Mouse (Mus musculus) megakaryocyte, embryonic 14.5 days (primary cell): Measurements from ENCODE around the gene B4galt7. TPM values are rescaled to one million over a fixed set of nuclear protein-coding genes. Genes with fewer than 3 reads are reported as not detected.
"Not testable (repeated sequence)": the region's sequence is repeated elsewhere in the genome, so short reads cannot be mapped to it uniquely, and the experiment has no call there.

Source experiments
- H3K27me3 ChIP-seq: replicated peaks from 2 replicates; pipeline ENCODE3; 2012; ENCODE audit warnings: inconsistent platforms
- H3K36me3 ChIP-seq: replicated peaks from 2 replicates; pipeline ENCODE3; 2012; ENCODE audit warnings: low read length, inconsistent platforms, mixed read lengths
- H3K4me1 ChIP-seq: 2 replicates; pipeline ENCODE4 v1.6.1; 2012; ENCODE audit warnings: inconsistent platforms
- H3K4me3 ChIP-seq: replicated peaks from 2 replicates; pipeline ENCODE3; 2012; ENCODE audit warnings: moderate library complexity, mild to moderate bottlenecking, inconsistent platforms
- H3K9me3 ChIP-seq: 2 replicates; pipeline ENCODE4 v1.6.1; 2012; ENCODE audit warnings: inconsistent platforms
- FLI1 ChIP-seq: IDR thresholded peaks from 2 replicates; pipeline ENCODE4 v1.6.1; 2012; ENCODE audit warnings: low read length, inconsistent platforms, mixed read lengths
- GATA1 ChIP-seq: IDR thresholded peaks from 3 replicates; pipeline ENCODE4 v1.6.1; 2012; ENCODE audit warnings: mixed read lengths, low read length, inconsistent platforms, borderline replicate concordance
- polyA plus RNA-seq: library from polyadenylated mRNA; stranded (reverse); fragments of >175 nt; gene quantifications from 2 replicates; pipeline ENCODE4 v1.2.3, GENCODE M21; 2012; ENCODE audit warnings: low replicate concordance; ENCODE audit not compliant: insufficient read depth

The B4galt7 gene
- polyA plus RNA-seq, 1 experiment = 13.8 TPM

DNA sequence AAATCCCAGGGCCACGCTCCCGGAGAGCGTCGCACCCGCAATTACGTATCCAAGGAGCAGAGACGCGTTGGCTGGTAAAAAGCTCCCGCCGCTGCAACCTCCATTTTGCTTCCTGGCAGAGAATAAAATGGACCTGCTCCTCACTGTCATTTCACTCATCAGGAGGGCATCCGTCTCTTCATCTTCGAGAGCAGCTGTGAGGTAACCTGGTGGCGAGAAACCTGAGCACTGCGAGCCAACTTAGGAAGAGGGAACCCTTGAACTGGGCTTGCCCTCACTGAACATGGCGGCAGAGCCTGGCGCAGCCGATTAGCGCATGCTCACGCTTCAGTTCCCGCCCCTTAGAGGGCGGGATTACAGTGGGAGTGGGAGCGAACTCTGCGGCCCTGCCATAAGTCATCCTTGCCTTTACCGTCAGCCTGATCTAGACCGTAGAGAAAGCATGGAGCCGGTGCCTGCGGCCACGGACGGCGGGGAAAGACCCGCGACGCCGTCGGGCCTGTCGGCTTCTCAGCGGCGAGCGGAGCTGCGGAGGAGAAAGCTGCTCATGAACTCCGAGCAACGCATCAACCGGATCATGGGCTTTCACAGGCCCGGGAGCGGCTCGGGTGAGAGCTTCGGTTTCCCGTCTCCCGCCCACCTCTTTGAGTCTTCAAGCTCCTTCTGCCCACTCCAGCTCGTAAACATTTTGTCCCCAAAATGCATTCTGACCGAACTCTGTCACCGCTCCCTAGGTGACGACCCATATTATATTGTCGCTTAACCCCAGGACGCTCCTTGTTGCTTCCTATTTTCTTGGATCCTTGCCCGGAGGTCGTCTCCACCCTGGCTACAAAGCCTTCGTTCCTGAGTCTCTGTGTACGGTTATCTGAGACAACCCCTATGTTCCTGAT lies 23.2 kb downstream of the B4galt7 start, which contains the start of gene Caml:
TSS of gene Caml (plus strand) at position 357 of the 893 bp plus-strand sequence.
- Histone ChIP-seq H3K4me1 (peaks cover 61% of the 10 kb centered on the region), H3K27me3 (no peaks in the 10 kb centered on the region), H3K4me3 (peak within 1 kb of the TSS; percentile 94), H3K36me3 (peaks cover 36% of the 10 kb centered on the region), H3K9me3 (no peaks in the 10 kb centered on the region)
- TF ChIP-seq FLI1 (no peak), GATA1 (no peak)

GRCm38 (mm10) chr13:55634639-55635127 lies 35.0 kb downstream of the B4galt7 start, which contains the start of gene Ddx46:
Ddx46 (plus strand) TSS chr13:55635027.
- no peak for TF ChIP-seq GATA1
- TF ChIP-seq FLI1 = peak; percentile 88; the same call in 1 of the 2 replicates
- peaks cover 58% of the 10 kb centered on the region for H3K36me3 ChIP-seq

DNA sequence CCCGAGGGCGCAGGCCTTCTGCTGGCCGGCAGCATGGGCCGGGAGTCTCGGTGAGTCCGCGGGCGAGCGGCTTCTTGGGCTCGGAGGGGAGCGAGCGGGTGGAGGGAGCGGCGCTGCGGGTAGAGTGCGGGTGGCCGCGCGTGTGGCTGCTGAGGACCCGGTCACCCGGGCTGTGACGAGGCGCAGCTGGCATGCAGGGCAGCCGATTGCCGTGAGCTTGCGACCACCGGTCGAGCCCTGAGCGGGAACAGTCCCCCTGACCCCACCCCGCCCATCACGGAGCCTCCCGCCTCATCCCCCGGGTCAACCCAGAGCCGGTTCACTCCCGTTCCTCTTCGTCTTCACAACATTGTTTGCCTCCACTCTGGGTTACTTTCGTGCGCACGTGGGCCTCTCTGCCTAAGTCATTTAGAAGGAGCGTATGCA lies 35.5 kb downstream of the B4galt7 start:
- TF ChIP-seq GATA1 (no peak), FLI1 (no peak; the same call in 1 of the 2 replicates)
- H3K4me3 ChIP-seq = peak overlapping the region; percentile 99
- no peaks in the 10 kb centered on the region for H3K27me3 ChIP-seq
- peaks cover 48% of the 10 kb centered on the region for H3K4me1 ChIP-seq
- no peaks in the 10 kb centered on the region for H3K9me3 ChIP-seq
- H3K36me3 ChIP-seq = peaks cover 58% of the 10 kb centered on the region

More at GRCm38 (mm10) chr13:55634639-55635127, 35.0 kb downstream of the B4galt7 start, which contains the start of gene Ddx46:
- peaks cover 47% of the 10 kb centered on the region for H3K4me1 ChIP-seq
- peak within 1 kb of the TSS; percentile 99 for H3K4me3 ChIP-seq
- H3K27me3 ChIP-seq = no peaks in the 10 kb centered on the region
- H3K9me3 ChIP-seq = no peaks in the 10 kb centered on the region

DNA sequence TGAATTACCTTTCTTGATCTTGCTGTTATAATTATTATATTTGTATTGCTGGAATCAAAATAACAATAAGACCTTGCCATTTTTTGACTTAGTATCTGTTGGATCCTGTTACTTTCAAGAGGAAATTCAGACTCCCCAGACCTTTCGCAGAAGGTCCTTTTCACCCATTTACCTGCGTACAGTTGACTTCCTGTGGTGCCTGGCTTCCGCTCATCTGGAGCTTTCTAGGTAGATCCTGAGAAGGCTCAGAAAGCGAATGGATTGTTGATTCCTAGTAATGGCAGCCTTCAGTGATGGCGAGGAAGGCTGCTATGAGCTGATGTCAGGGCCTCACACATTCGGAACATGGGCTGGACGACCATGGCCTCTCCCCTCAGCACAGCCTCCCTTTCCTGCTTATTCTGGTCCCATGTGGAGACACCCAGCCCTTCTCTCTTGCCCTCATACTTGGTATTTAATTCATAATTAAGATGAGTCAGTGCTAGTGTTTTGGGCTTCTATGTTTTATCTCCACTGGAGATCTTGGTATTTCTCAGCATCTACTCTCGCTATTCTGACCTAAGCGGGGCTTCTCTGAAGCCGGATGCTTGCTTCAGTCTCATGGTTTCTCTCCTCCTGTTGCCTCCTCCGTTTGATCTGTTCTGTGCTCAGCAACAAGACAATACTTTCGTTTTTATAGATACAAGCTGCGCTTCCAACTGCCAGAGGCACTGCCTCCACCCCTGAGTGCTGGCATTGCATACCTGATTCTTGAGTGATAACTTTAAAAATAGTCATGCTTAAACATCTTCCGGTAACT lies 36.7 kb downstream of the B4galt7 start:
- peaks cover 56% of the 10 kb centered on the region for H3K36me3 ChIP-seq
- TF ChIP-seq GATA1 = peak; percentile 29; the same call in 1 of the 3 replicates
- TF ChIP-seq FLI1 = no peak
- H3K4me1 ChIP-seq = peaks cover 55% of the 10 kb centered on the region
- no peaks in the 10 kb centered on the region for H3K27me3 ChIP-seq
- peak overlapping the region; percentile 80 for H3K4me3 ChIP-seq
- H3K9me3 ChIP-seq = no peaks in the 10 kb centered on the region

DNA sequence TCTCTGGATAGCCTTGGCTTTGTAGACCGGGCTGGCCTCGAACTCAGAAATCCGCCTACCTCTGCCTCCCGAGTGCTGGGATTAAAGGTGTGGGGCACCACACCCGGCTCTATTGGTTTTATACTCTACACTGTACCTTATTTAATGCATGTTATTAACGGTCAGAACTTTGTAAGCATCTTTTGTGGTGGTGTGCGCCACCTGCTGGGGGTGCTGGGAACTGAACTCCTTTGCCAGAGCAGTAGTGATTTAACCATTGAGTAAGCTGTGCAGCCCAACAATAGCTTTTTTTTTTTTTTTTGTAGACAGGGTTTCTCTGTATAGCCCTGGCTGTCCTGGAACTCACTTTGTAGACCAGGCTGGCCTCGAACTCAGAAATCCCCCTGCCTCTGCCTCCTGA lies 40.8 kb downstream of the B4galt7 start:
- not testable (repeated sequence) for H3K27me3 ChIP-seq, H3K9me3 ChIP-seq, H3K4me3 ChIP-seq
- Histone ChIP-seq H3K4me1 (peaks cover 55% of the 10 kb centered on the region), H3K36me3 (peaks cover 68% of the 10 kb centered on the region)

- peaks cover 84% of the 10 kb centered on the region for H3K36me3 ChIP-seq
- no peaks in the 10 kb centered on the region for H3K9me3 ChIP-seq
- no peaks in the 10 kb centered on the region for H3K27me3 ChIP-seq
- no peak overlapping the region for H3K4me3 ChIP-seq
- TF ChIP-seq GATA1 = no peak
- TF ChIP-seq FLI1 = no peak
- peaks cover 19% of the 10 kb centered on the region for H3K4me1 ChIP-seq
These were observed 44.8 kb downstream of the B4galt7 start for GRCm38 (mm10) chr13:55644525-55644924.

GRCm38 (mm10) chr13:55650098-55650497 lies 50.4 kb downstream of the B4galt7 start:
- H3K27me3 ChIP-seq = no peaks in the 10 kb centered on the region
- no peaks in the 10 kb centered on the region for H3K9me3 ChIP-seq
- H3K36me3 ChIP-seq = peaks cover 100% of the 10 kb centered on the region
- no peak overlapping the region for H3K4me3 ChIP-seq
- TF ChIP-seq GATA1 (no peak), FLI1 (no peak)
- no peaks in the 10 kb centered on the region for H3K4me1 ChIP-seq

GRCm38 (mm10) chr13:55650980-55651379 lies 51.3 kb downstream of the B4galt7 start:
- H3K27me3 ChIP-seq = no peaks in the 10 kb centered on the region
- no peaks in the 10 kb centered on the region for H3K4me1 ChIP-seq
- peaks cover 100% of the 10 kb centered on the region for H3K36me3 ChIP-seq
- no peaks in the 10 kb centered on the region for H3K9me3 ChIP-seq
- no peak overlapping the region for H3K4me3 ChIP-seq
- TF ChIP-seq GATA1 (no peak), FLI1 (no peak)

Other genes starting within 250 kb of the B4galt7 start
- 59.9 and 62.1 TPM in 2 replicates for gene Lman2, start 237.1 kb upstream of the B4galt7 start, polyA plus RNA-seq
- gene Rgs14, start 230.2 kb upstream of the B4galt7 start, polyA plus RNA-seq = 6.2 and 8.4 TPM in 2 replicates
- gene Slc34a1, start 201.7 kb upstream of the B4galt7 start, polyA plus RNA-seq = not detected in 2 replicates
- gene Pfn3, start 184.7 kb upstream of the B4galt7 start, polyA plus RNA-seq = not detected in 2 replicates
- 0.54 TPM in 1 of 2 replicates, not detected in the other for gene F12, start 173.1 kb upstream of the B4galt7 start, polyA plus RNA-seq
- 33.8 and 54.2 TPM in 2 replicates for gene Grk6, start 154.8 kb upstream of the B4galt7 start, polyA plus RNA-seq
- 5.3 and 21.1 TPM in 2 replicates for gene Prr7, start 135.6 kb upstream of the B4galt7 start, polyA plus RNA-seq
- 1.8 and 5.0 TPM in 2 replicates for gene Dbn1, start 111.8 kb upstream of the B4galt7 start, polyA plus RNA-seq
- gene Pdlim7, start 86.2 kb upstream of the B4galt7 start, polyA plus RNA-seq = 681 and 731 TPM in 2 replicates
- 35.5 and 98.6 TPM in 2 replicates for gene Dok3, start 70.6 kb upstream of the B4galt7 start, polyA plus RNA-seq
- 49.7 and 52.6 TPM in 2 replicates for gene Ddx41, start 63.2 kb upstream of the B4galt7 start, polyA plus RNA-seq
- 64.4 and 77.7 TPM in 2 replicates for gene Fam193b, start 28.8 kb upstream of the B4galt7 start, polyA plus RNA-seq
- 209 and 240 TPM in 2 replicates for gene Tmed9, start 26.2 kb upstream of the B4galt7 start, polyA plus RNA-seq
- gene Caml, start 23.1 kb downstream of the B4galt7 start, polyA plus RNA-seq = 12.6 and 59.7 TPM in 2 replicates
- gene Ddx46, start 35.1 kb downstream of the B4galt7 start, polyA plus RNA-seq = 5.4 and 12.8 TPM in 2 replicates
- 1.5 and 4.6 TPM in 2 replicates for gene B230219D22Rik, start 93.2 kb downstream of the B4galt7 start, polyA plus RNA-seq
- gene Txndc15, start 114.8 kb downstream of the B4galt7 start, polyA plus RNA-seq = 7.6 and 23.2 TPM in 2 replicates
- 22.4 and 78.2 TPM in 2 replicates for gene Pcbd2, start 127.5 kb downstream of the B4galt7 start, polyA plus RNA-seq
- gene Catsper3, start 184.7 kb downstream of the B4galt7 start, polyA plus RNA-seq = not detected in 2 replicates
- 0.68 TPM in 1 of 2 replicates, not detected in the other for gene Pitx1, start 236.3 kb downstream of the B4galt7 start, polyA plus RNA-seq